Mouse (Mus musculus) embryonic fibroblast, embryonic 13.5 days (primary cell): ENCODE results near the gene Wbp11. TPM values are rescaled to one million over a fixed set of nuclear protein-coding genes. Genes with fewer than 3 reads are reported as not detected.

Source experiments
- H3K27ac ChIP-seq: 2 replicates; pipeline ENCODE4 v1.5.1; 2012; ENCODE audit warnings: low read length, control low read depth, inconsistent platforms; ENCODE audit not compliant: insufficient read depth
- H3K4me1 ChIP-seq: 2 replicates; pipeline ENCODE4 v1.6.1; 2011; ENCODE audit warnings: low read length; ENCODE audit not compliant: control insufficient read depth, insufficient read depth
- H3K4me3 ChIP-seq: 2 replicates; pipeline ENCODE4 v1.5.1; 2011; ENCODE audit warnings: mild to moderate bottlenecking, control low read depth, low read length; ENCODE audit not compliant: insufficient read depth
- CTCF ChIP-seq: IDR thresholded peaks from 2 replicates; pipeline ENCODE4 v1.5.1; 2011; ENCODE audit warnings: mild to moderate bottlenecking, control low read depth, low read length, moderate library complexity, borderline replicate concordance; ENCODE audit not compliant: insufficient read depth
- POLR2A ChIP-seq: IDR thresholded peaks from 2 replicates; pipeline ENCODE4 v1.6.1; 2011; ENCODE audit warnings: low read depth, mild to moderate bottlenecking, control low read depth, low read length, moderate library complexity
- polyA plus RNA-seq: library from polyadenylated mRNA; stranded (reverse); fragments of >200 nt; gene quantifications from 2 replicates; pipeline ENCODE4 v1.2.4, GENCODE M21; 2011; ENCODE audit warnings: low read depth; ENCODE audit not compliant: missing spikeins, insufficient read length

The Wbp11 gene
- polyA plus RNA-seq, 1 experiment, result 85.3 TPM

DNA sequence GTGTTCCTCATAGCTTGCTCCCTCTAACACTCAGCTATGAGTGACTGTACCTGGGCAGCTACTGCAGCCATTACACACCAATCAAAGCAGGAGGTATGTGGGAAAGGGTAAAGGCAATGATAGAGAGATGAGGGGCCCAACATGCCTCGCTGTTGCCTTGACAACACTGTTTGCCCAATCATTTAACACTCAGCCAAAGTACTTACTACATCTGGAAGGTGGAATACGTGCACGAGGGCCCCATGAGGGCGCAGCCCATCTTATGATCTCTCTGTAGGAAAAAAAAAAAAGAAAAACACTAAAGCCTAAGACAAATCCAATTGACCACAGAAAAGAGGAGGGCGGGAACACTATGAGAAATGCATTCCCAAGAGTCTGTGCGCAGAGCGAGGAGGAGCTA, 58.2 kb downstream of the Wbp11 start:
- H3K4me3 ChIP-seq, result no peak overlapping the region
- TF ChIP-seq POLR2A, result no peak
- TF ChIP-seq CTCF, result no peak
- no peaks in the 10 kb centered on the region for H3K4me1 ChIP-seq
- H3K27ac ChIP-seq, result no peak overlapping the region

DNA sequence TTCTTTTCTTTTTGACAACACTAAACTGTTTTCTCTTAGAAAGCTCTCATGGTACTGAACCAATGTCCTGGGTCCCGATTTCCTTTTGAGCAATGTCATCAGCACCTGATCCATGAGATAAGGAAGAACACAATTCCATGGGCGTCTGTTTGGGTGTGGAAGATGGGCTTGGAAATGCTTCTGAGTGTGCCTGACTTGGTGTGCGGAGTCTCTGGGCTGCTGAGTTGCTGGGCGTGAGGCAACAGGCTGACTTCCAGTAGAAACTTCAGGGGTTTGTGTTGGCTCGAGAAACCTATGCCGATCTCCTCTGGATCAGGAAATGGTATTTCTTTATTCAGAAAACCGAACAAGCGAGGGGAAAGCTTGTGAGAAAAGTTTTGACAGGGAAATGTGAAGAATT, 58.9 kb downstream of the Wbp11 start:
- no peak for TF ChIP-seq POLR2A
- TF ChIP-seq CTCF, result no peak
- no peaks in the 10 kb centered on the region for H3K4me1 ChIP-seq
- peak overlapping the region; percentile 29; the same call in 1 of the 2 replicates for H3K27ac ChIP-seq
- H3K4me3 ChIP-seq, result no peak overlapping the region

GRCm38 (mm10) chr6:136763912-136764311, 64.1 kb downstream of the Wbp11 start:
- TF ChIP-seq POLR2A, result no peak
- TF ChIP-seq CTCF, result no peak
- H3K4me1 ChIP-seq, result no peaks in the 10 kb centered on the region
- H3K27ac ChIP-seq, result no peak overlapping the region

More at GRCm38 (mm10) chr6:136763912-136764311, 64.1 kb downstream of the Wbp11 start:
- H3K4me3 ChIP-seq, result no peak overlapping the region

Other genes with a start within 250 kb of the Wbp11 start
- 0.84 TPM in 1 of 2 replicates, not detected in the other for gene Plbd1, start 166.3 kb downstream of the Wbp11 start, polyA plus RNA-seq
- not detected in 2 replicates for gene Gucy2c, start 46.5 kb downstream of the Wbp11 start, polyA plus RNA-seq
- gene Hist4h4, start 23.8 kb downstream of the Wbp11 start, polyA plus RNA-seq, result 0.28 and 0.72 TPM in 2 replicates
- 31.3 and 46.4 TPM in 2 replicates for gene H2afj, start 20.0 kb downstream of the Wbp11 start, polyA plus RNA-seq
- 0.63 and 1.4 TPM in 2 replicates for gene BC049715, start 607 bp downstream of the Wbp11 start, polyA plus RNA-seq
- gene Smco3, start 7.2 kb upstream of the Wbp11 start, polyA plus RNA-seq, result not detected in 2 replicates
- not detected in 2 replicates for gene Art4, start 29.5 kb upstream of the Wbp11 start, polyA plus RNA-seq
- 2,420 and 2,717 TPM in 2 replicates for gene Mgp, start 47.6 kb upstream of the Wbp11 start, polyA plus RNA-seq
- gene Erp27, start 93.9 kb upstream of the Wbp11 start, polyA plus RNA-seq, result 1.7 and 1.9 TPM in 2 replicates
- gene Pde6h, start 95.6 kb upstream of the Wbp11 start, polyA plus RNA-seq, result 1.4 TPM in 1 of 2 replicates, not detected in the other
- 221 and 426 TPM in 2 replicates for gene Arhgdib, start 113.7 kb upstream of the Wbp11 start, polyA plus RNA-seq